Mouse (Mus musculus): Measurements from ENCODE around the gene Nectin1.

Gene Nectin1

GRCm38 (mm10) chr9:43768779-43769178, 25.0 kb downstream of the Nectin1 start:
- DNase-seq = no peak

- DNase-seq = no peak
These were observed 25.4 kb downstream of the Nectin1 start for GRCm38 (mm10) chr9:43769228-43769627.

GRCm38 (mm10) chr9:43769940-43770339, 26.2 kb downstream of the Nectin1 start:
- no peak for DNase-seq

GRCm38 (mm10) chr9:43771041-43771440, 27.3 kb downstream of the Nectin1 start:
- DNase-seq = peak; percentile 52

DNA sequence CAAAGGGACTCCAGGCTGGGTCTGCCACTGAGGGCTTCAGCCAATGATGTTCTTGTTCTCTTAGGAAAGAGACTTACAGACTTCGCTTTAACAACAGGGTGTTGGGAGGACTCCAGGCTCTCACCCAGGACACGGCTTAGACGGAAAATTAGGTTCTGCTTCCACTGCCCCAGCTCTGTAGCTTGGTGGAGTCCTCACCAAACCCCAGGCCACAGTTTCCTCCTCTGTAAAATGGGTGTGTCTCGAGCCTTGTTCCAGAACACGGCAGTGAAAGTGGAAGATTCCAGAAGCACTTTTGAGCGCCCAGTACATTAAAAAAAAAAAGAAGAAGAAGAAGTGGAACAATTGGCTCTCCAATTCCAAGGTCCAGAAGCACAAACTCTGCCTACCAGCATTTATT, 28.7 kb downstream of the Nectin1 start:
- DNase-seq = no peak

GRCm38 (mm10) chr9:43773521-43773920, 29.7 kb downstream of the Nectin1 start:
- DNase-seq = no peak

GRCm38 (mm10) chr9:43774427-43774826, 30.6 kb downstream of the Nectin1 start:
- no peak for DNase-seq

GRCm38 (mm10) chr9:43776231-43776630, 32.4 kb downstream of the Nectin1 start:
- no peak for DNase-seq

GRCm38 (mm10) chr9:43777362-43778360, 33.9 kb downstream of the Nectin1 start:
- peak; percentile 76 for DNase-seq

DNA sequence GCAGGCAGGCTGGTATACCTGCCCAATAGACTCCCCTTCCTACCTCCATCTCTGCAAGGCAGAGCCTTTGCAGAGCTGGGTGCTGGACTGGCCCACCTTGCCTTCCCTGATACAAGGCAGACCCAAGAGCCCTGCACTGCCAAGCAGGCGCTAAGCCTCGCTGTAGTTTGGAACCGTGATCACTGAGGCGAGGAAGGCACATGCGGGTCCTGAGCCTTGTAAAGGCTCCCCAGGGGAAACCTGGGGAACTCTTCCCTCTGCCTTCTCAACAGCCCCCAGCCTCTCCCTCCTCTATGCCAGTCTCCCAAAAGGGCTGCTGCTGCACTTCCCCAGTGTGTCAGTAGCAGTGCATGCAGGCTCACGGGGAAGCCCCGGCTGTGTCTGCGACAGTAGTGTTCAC, 37.1 kb downstream of the Nectin1 start:
- DNase-seq = no peak

DNA sequence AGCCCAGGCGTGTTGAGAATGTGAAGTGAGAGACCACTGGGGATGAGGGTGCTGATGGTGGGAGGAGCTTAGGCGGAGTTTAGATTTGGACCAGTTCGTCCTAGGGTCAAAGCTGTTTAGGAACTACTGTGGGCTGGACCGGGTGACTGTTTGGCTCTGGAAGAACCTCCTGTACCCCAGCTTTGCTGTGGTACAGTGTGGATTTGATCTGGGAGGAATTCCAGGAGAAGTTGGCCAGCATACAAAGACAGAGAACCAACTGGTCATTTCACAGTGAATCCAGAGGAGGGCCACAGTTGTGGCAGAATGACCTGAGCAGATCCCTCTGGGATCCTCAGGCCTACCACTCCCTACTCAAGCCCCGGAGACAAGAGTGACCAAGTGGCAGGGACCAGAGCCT, 38.6 kb downstream of the Nectin1 start:
- DNase-seq = no peak

DNA sequence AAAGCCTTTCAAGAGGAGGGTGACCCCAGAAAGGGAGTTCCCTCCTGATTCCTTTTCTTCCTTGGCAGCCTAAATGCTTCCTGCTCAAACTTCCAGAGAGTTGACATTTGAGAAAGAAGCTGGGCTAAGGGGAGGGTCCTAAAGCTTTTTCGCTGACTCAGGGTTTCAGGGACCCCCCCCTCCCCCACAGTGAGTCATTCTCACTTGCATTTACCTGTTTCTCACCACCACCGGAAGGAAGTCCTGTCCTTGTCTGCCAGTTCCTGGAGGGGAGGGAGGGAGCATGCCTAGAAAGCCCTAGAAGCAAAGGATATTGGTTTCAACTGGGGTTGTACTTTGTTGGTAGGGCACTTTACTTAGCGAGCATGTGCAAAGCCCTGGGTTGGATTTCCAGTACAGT, 40.2 kb downstream of the Nectin1 start:
- no peak for DNase-seq

DNA sequence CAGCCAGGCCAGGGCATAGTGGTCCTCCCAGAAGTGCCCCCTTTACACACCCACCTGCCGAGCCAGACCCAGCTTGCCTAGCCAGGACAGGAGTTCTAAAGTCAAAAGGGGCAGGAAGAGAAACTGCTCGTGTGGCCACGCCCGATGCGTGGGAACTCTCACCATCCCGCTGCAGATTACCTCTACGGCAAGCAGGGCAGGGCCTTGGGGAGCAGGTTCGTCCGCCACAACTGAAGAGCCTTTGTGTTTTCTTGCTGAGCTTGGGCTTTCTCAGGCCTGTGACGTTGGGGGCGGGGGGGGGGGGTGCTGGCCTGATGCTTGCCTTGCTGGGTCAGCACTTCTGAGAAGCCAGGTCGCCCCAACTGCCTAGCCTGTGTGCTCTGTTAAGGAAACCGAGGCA, 41.1 kb downstream of the Nectin1 start:
- no peak for DNase-seq

DNA sequence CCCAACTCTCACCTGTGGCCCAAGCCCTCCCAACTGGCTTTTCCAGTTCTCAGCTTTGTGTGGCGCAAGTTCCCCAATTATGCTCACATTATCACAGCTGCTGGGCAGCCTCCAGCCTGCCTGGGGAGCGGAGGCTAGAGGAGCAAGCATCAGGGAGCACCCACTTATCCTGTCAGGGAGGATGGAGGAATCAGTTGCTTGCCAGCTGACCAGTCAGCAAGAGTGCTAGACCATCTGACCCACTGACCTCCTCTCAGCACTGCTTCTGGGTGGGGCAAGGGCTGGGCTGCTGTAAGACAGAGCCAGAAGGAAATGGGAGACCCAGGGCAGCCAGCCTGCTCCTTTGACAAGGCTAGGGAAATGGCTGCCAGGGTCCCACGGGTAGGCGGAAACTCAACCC, 43.8 kb downstream of the Nectin1 start:
- no peak for DNase-seq

DNA sequence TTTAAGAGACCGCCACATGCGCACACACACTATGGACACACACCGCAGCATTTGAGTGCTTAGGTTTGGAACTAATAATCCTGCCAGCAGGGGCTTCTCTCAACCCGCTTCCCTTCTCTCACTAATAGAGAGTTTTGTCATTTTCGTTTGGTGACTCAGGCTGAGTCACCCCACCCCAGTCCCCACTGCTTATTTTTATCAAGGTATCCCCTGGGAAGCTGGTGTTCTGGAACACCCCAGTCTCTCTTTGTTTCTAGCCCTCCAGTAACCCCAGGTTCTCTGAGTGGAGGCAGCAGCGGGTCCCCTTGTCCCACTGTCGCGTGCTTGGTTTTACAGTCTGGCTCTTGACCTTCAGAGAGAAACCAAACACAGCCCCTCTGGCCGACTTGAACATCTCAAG, 48.9 kb downstream of the Nectin1 start:
- no peak for DNase-seq

DNA sequence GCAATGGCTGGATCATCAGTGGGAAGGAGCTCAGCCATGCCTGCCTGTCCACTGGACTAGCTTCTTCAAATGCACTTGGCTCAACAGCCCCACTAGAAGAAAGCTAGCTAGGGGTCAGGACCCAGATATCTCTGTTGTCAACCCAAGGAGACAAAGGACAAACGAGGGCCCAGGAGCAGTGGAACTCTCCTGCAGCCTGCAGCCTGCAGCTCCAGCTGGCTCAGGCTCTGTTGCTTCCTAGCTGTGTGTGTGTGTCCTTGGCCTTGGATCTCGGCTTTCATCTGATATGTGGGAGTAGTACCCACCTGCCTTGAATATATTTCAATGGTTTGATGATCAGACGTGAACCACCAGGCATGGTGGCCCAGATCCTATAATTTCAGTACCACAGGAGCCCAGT, 49.6 kb downstream of the Nectin1 start:
- no peak for DNase-seq

DNA sequence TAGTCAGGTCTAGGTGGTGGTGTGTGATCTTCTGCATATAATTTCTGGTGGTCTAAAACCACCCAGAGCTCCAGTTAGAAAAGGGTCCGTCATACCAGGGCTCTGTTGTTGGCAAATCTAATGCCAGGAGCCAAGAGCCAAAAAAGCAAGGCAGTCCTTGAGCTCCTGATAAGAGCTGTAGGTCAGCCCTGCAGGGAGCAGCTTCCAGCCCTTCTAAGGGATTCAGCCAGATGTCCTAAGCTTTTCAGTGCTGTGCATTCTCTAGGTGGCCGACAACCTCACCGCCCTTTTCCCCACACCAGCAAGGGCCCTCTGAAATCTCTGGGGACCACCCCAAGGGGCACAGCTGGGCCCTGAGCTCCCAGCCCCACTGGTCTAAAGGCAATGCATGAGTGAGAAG, 52.2 kb downstream of the Nectin1 start:
- DNase-seq = no peak

- peak; percentile 55 for DNase-seq
These were observed 53.3 kb downstream of the Nectin1 start for GRCm38 (mm10) chr9:43796841-43797740.

GRCm38 (mm10) chr9:43797746-43798145, 54.0 kb downstream of the Nectin1 start:
- DNase-seq = no peak

DNA sequence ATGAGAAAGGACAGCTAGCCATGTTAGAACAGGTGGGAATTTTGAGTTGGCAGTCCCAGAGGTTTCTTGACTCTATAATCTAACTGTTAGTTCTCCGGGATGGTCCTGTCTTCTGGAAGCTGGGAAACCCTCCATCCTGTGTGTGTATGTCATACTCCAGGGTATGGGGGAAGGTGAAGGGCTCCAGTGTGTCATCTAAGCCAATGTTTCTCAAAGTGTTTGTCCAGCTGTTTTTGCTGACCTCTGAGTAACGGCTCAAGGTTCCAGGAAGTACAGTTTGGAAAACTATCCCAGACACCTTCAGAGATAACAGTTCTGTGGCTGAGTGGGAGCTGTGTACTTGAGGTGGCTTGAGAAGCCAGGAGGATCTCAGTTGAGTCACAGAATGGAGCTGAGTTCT, 56.7 kb downstream of the Nectin1 start:
- DNase-seq = no peak

GRCm38 (mm10) chr9:43801911-43802310, 58.1 kb downstream of the Nectin1 start:
- DNase-seq = peak; percentile 81

DNA sequence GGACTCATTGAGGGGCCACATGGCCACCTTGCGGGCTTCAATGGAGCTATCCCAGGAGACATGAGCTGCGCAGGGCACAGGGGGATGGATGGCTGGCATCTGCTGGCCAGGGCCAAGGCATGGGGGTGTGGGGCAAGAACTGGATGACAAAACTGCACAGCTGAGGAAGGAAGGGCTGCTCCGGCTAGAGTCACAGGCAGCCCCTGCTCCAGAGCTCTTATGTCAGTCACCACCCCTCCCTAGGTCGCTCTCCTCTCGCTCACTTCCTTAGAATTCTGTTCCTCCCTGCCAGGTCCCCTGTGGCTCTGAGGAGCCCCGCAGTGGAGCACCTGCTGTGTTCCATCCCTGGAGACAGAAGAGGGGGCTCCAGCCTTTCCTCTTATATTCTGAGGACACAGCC, 63.8 kb downstream of the Nectin1 start:
- no peak for DNase-seq

DNA sequence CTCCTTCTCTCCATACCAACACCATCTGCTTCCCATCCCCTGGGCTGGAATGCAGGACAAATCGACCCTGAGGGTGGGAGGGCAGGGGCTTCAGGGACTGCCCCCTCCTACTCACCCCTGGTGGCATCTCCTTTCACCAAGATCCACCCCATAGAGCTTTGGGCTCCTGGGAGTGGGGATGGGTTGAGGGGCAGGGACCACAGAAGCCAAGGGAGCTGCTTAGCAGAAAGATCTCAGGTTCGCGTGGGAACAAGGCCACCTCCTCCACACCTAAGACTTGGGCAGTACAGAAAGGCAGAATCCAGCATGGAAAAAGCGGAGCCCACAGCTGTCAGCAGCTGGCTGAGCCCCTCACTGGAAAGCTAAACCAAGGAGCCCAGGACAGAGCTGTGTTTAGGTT, 64.3 kb downstream of the Nectin1 start:
- DNase-seq = no peak

DNA sequence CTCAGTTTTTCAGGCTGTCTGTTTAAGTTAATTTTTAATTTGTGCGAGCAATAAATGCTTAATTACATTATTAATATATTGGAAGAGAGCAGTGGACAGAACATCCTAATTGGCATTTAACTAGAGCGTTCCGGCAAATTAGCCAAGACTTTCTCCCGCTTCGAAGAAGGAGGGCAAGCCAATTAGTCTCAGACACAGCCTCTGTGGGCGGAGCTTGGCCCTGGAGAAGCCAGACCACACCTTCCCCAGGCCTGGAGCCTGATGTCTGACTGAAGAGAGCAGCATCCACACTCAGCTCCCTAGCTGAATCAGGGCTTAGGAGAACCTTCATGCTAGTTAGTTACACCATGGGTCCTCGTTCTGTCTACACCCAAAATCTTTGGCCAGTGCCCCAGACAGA, 64.8 kb downstream of the Nectin1 start:
- peak; percentile 19 for DNase-seq

Data from kidney, adult 9 months (tissue).